In genomic region chr6:4483577-4483936, GRCm38 (mm10) we compare ENCODE assay signal across 16 mouse cellular contexts. TPM values are rescaled to one million over a fixed set of nuclear protein-coding genes. Genes with fewer than 3 reads are reported as not detected.
DNase-seq lines count a peak whose midpoint lies in the region; ATAC-seq lines count a peak whose summit lies in the region.
"Had no signal": no experiment of that assay in that cellular context is flagged by ENCODE, and none has a peak within 500 bp of the region (broad histone marks: within the 10 kb centered on the region; RNA-seq: fewer than 3 reads in every experiment).

No protein-coding gene starts in this region.

- no peaks in the 10 kb centered on the region for H3K27me3 ChIP-seq in heart, embryonic 12.5 days (replicated peaks)
- H3K27me3 ChIP-seq in lung, embryonic 15.5 days = no peaks in the 10 kb centered on the region
- H3K27me3 ChIP-seq in stomach, embryonic 16.5 days (ENCODE audit: control insufficient read depth, insufficient read depth, low read length) = no peaks in the 10 kb centered on the region
- H3K27me3 ChIP-seq: forebrain, embryonic 13.5 days; neural tube, embryonic 13.5 days had no signal

- H3K4me1 ChIP-seq in heart, embryonic 12.5 days (replicated peaks) = peaks cover 15% of the 10 kb centered on the region
- peaks cover 19% of the 10 kb centered on the region for H3K4me1 ChIP-seq in lung, embryonic 15.5 days
- peaks cover 14% of the 10 kb centered on the region for H3K4me1 ChIP-seq in stomach, embryonic 16.5 days (ENCODE audit: control insufficient read depth, insufficient read depth, low read length)

- no peaks in the 10 kb centered on the region for H3K9me3 ChIP-seq in heart, embryonic 12.5 days (replicated peaks)
- no peaks in the 10 kb centered on the region for H3K9me3 ChIP-seq in lung, embryonic 15.5 days
- no peaks in the 10 kb centered on the region for H3K9me3 ChIP-seq in stomach, embryonic 16.5 days (replicated peaks; ENCODE audit: control insufficient read depth, low read length)
- H3K9me3 ChIP-seq: forebrain, embryonic 13.5 days; G1E; neural tube, embryonic 13.5 days had no signal

- WGBS in heart, embryonic 12.5 days = 57% methylated on average over 4 of the region's 4 CpGs
- WGBS in lung, embryonic 15.5 days = 65% methylated on average over 4 of the region's 4 CpGs
- 44% methylated on average over 4 of the region's 4 CpGs for WGBS in stomach, embryonic 16.5 days

- H3K27ac ChIP-seq in heart, embryonic 12.5 days (ENCODE audit: poor library complexity, severe bottlenecking) = peak overlapping the region; percentile 24; the same call in 1 of the 2 replicates
- H3K27ac ChIP-seq in lung, embryonic 15.5 days = 0 out of 2 replicates have a peak overlapping the region, but pooled peaks have one; percentile 27
- H3K27ac ChIP-seq in stomach, embryonic 16.5 days (ENCODE audit: low read length) = peak overlapping the region; percentile 62
- H3K27ac ChIP-seq: forebrain, embryonic 13.5 days; neural tube, embryonic 13.5 days had no signal

- H3K4me3 ChIP-seq in heart, embryonic 12.5 days = no peak overlapping the region
- no peak overlapping the region for H3K4me3 ChIP-seq in lung, embryonic 15.5 days
- H3K4me3 ChIP-seq in stomach, embryonic 16.5 days (replicated peaks; ENCODE audit: low read length) = no peak overlapping the region
- H3K4me3 ChIP-seq: forebrain, embryonic 13.5 days; neural tube, embryonic 13.5 days had no signal

- no peaks in the 10 kb centered on the region for H3K36me3 ChIP-seq in heart, embryonic 12.5 days
- no peaks in the 10 kb centered on the region for H3K36me3 ChIP-seq in lung, embryonic 15.5 days
- H3K36me3 ChIP-seq in stomach, embryonic 16.5 days (ENCODE audit: control insufficient read depth, insufficient read depth, low read length) = no peaks in the 10 kb centered on the region
- H3K36me3 ChIP-seq: G1E; neural tube, embryonic 13.5 days had no signal

- no peak overlapping the region for H3K4me2 ChIP-seq in heart, embryonic 12.5 days
- H3K4me2 ChIP-seq in lung, embryonic 15.5 days = peak overlapping the region; percentile 2; the same call in 1 of the 2 replicates
- no peak overlapping the region for H3K4me2 ChIP-seq in stomach, embryonic 16.5 days (ENCODE audit: low read depth, low read length)
- H3K4me2 ChIP-seq: forebrain, embryonic 13.5 days; neural tube, embryonic 13.5 days had no signal

- intact Hi-C loops in heart, postnatal 25 days (cut with DNase I) = no loop called here

- no peak for DNase-seq in heart, adult 18-20 months
- DNase-seq in lung, postnatal 36 days = no peak
- DNase-seq in heart, postnatal 25 days (ENCODE audit: low spot score) = peak; percentile 6
- DNase-seq: cerebellum, adult 11 months; kidney, postnatal 14 days; left cerebral cortex, postnatal 4 days; midbrain, embryonic 14.5 days; right cerebral cortex, adult 18-20 months had no signal

- ATAC-seq in heart, embryonic 12.5 days (ENCODE audit: insufficient number of reproducible peaks, low FRiP score) = no peak
- no peak for ATAC-seq in lung, embryonic 15.5 days (ENCODE audit: borderline replicate concordance, extremely low read depth, low FRiP score, low TSS enrichment)
- no peak for ATAC-seq in stomach, embryonic 16.5 days (ENCODE audit: insufficient read depth, low FRiP score)
- no peak for ATAC-seq in inflammation-experienced regulatory T-cells, adult 6 months
- ATAC-seq: forebrain, embryonic 13.5 days; hindbrain, embryonic 16.5 days had no signal

- H3K9ac ChIP-seq in heart, embryonic 12.5 days = no peak overlapping the region
- no peak overlapping the region for H3K9ac ChIP-seq in lung, embryonic 15.5 days
- no peak overlapping the region for H3K9ac ChIP-seq in stomach, embryonic 16.5 days (ENCODE audit: low read length)
- H3K9ac ChIP-seq: forebrain, embryonic 13.5 days; neural tube, embryonic 13.5 days had no signal

RNA-seq across cellular contexts. Expression of gene Col1a2, which starts 21.1 kb away (rescaled TPM):
- polyA plus RNA-seq in heart, embryonic 12.5 days (2016; fragmentation: Nextera tagmentation; extraction: Ambion mirVana) = 230 and 232 TPM in 2 replicates
- 10 to 100 TPM; 54.7 to 63.2 TPM for total RNA-seq in heart, adult 18-20 months (2021)
- 726 and 742 TPM in 2 replicates for polyA plus RNA-seq in lung, embryonic 15.5 days (2015; fragmentation: Nextera tagmentation; extraction: Ambion mirVana)
- 100 to 1,000 TPM; 176 to 187 TPM for total RNA-seq in heart, postnatal 25 days (2021)
- 1,169 and 1,212 TPM in 2 replicates for polyA plus RNA-seq in stomach, embryonic 16.5 days (2015; fragmentation: Nextera tagmentation; extraction: Ambion mirVana)
- polyA plus RNA-seq in inflammation-experienced regulatory T-cells, adult 6 months (2017; shearing (Covaris generic)) = under 1 TPM in 2 of 3 experiments, not detected in 1; 0.15 to 0.16 TPM
- polyA plus RNA-seq: G1E had no signal

Comparison
In these comparisons a context has a peak if more than half of its experiments do, and no peak if none do; other contexts are left out.
1. RNA of gene Col1a2, which starts 21.1 kb away (polyA plus RNA-seq): 1,169 to 1,212 TPM in stomach, embryonic 16.5 days, 726 to 742 TPM in lung, embryonic 15.5 days and 230 to 232 TPM in heart, embryonic 12.5 days; 0.15 to 0.16 TPM in inflammation-experienced regulatory T-cells, adult 6 months; every median in the first group is over 100 times any median in the second.
2. Peak in every context shown above with its lines, with median percentiles within 50 percentile points of each other: H3K27ac ChIP-seq.